Mouse (Mus musculus): ENCODE measurements around the gene Iqca. TPM values are rescaled to one million over a fixed set of nuclear protein-coding genes. Genes with fewer than 3 reads are reported as not detected.

Iqca gene
- polyA plus RNA-seq, 1 experiment from 2014 or later: 0.35 TPM

DNA sequence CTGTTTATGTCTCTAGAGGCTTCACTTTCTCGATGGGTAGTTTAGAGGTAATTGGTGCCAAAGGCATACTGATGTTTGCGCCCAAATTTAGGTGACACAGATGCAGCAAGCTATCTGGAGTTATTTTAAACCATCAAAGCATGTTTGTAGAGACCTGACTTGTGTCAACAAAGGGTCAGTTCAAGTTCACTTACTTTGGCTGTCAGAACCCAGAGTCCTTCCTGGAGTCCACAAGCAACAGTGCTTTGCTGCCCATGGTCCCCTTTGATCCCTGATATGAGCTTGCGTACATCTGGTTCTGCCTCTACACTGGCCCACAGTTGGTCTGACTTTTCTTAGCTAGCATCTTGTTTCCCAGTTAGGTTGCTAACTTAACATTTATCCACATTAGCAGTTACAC, 153.3 kb downstream of the Iqca start:
- 92% methylated on average over 3 of the region's 3 CpGs for WGBS
- ATAC-seq: no peak
- H3K9ac ChIP-seq (replicated peaks): no peak overlapping the region

DNA sequence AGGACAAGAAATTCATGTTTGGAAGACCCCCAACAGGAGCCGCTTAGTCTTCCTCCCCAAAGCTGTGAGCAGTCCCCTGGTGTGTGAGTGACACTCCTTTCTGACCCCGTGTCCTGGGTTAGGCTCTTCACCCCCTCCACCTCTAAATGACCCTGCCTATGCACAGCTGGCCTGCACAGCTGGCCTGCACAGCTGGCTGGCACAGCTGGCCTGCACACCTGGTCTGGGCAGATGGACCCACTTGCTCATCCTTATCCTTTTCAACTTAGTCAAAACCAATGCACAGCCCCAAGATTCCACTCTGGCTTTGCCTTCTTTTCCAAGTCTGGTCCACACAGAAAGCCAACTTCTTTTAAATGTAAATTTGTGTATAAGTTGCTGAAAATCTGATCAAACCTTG, 154.5 kb downstream of the Iqca start:
- H3K4me2 ChIP-seq (replicated peaks): no peak overlapping the region
- no peaks in the 10 kb centered on the region for H3K36me3 ChIP-seq
- H3K4me1 ChIP-seq (replicated peaks): no peaks in the 10 kb centered on the region
- H3K9ac ChIP-seq (replicated peaks): no peak overlapping the region
- H3K27ac ChIP-seq: no peak overlapping the region
- peaks cover 32% of the 10 kb centered on the region for H3K27me3 ChIP-seq
- 71% methylated on average over 2 of the region's 2 CpGs for WGBS
- ATAC-seq: no peak
- no peak overlapping the region for H3K4me3 ChIP-seq (replicated peaks)
- no peaks in the 10 kb centered on the region for H3K9me3 ChIP-seq

More for the DNA sequence above, 153.3 kb downstream of the Iqca start:
- Histone ChIP-seq H3K27ac (no peak overlapping the region), H3K36me3 (no peaks in the 10 kb centered on the region), H3K4me1 (replicated peaks) (no peaks in the 10 kb centered on the region), H3K4me3 (replicated peaks) (no peak overlapping the region), H3K4me2 (replicated peaks) (no peak overlapping the region), H3K27me3 (peaks cover 20% of the 10 kb centered on the region), H3K9me3 (no peaks in the 10 kb centered on the region)

DNA sequence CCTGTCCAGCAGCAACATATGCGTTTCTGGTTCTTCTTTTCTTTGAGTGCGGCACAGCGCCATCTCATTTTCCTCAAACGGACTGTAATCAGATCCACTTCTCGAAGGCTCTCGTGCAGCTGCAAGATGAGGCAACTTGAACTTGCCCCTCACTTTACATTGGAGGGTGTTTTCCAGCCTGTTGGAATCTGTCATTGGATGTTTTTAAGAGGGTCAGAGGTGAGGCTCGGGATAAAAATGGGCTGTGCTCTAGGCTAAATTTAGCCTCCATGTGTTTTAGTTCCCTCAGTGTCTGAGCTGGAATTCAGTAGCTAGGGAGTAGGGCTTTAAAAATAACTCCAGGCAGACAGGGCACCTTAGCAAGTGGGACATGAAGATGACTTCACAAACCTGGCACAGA, 155.1 kb downstream of the Iqca start:
- 71% methylated on average over 7 of the region's 7 CpGs for WGBS

DNA sequence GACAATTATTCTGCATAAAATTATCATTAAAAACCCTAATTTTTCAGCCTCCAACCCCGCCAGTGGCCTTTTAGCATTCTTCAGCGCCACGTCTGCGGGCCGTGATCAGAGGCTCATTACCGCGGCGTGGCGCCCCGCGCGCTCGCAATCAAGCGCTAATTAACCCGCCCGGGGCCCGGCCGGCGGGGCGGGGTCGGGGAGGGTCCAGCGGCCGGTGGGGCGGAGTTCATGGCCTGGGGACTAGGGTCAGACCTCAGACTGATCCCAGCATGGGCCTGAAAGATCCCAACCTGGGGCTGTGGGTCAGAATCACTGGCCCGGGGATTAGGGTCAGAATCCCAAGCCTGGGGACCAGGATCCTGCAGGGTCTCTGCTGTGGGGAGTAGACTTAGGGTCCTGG, 160.9 kb downstream of the Iqca start:
- Histone ChIP-seq H3K36me3 (no peaks in the 10 kb centered on the region), H3K27me3 (peaks cover 61% of the 10 kb centered on the region), H3K9me3 (no peaks in the 10 kb centered on the region), H3K9ac (replicated peaks) (0 out of 2 replicates have a peak overlapping the region, but pooled peaks have one; percentile 23), H3K4me2 (replicated peaks) (peak overlapping the region; percentile 51), H3K4me3 (replicated peaks) (peak overlapping the region; percentile 17; the same call in 1 of the 2 replicates), H3K27ac (no peak overlapping the region), H3K4me1 (replicated peaks) (peaks cover 13% of the 10 kb centered on the region)
- under 1% methylated on average over 25 of the region's 25 CpGs for WGBS
- ATAC-seq: no peak

More for the DNA sequence above, 155.1 kb downstream of the Iqca start:
- peaks cover 38% of the 10 kb centered on the region for H3K27me3 ChIP-seq
- no peak overlapping the region for H3K4me2 ChIP-seq (replicated peaks)
- no peak overlapping the region for H3K4me3 ChIP-seq (replicated peaks)
- H3K36me3 ChIP-seq: no peaks in the 10 kb centered on the region
- no peak overlapping the region for H3K9ac ChIP-seq (replicated peaks)
- H3K27ac ChIP-seq: no peak overlapping the region
- H3K9me3 ChIP-seq: no peaks in the 10 kb centered on the region
- ATAC-seq: no peak
- no peaks in the 10 kb centered on the region for H3K4me1 ChIP-seq (replicated peaks)

Other genes with a start within 250 kb of the Iqca start
- gene Gbx2, start 222.2 kb downstream of the Iqca start, polyA plus RNA-seq (2015; fragmentation: Nextera tagmentation; extraction: Ambion mirVana): 33.3 and 72.3 TPM in 2 replicates
- gene Asb18, start 138.7 kb downstream of the Iqca start, polyA plus RNA-seq (2015; fragmentation: Nextera tagmentation; extraction: Ambion mirVana): 0.34 and 0.37 TPM in 2 replicates
- gene Ackr3, start 50.6 kb upstream of the Iqca start, polyA plus RNA-seq (2015; fragmentation: Nextera tagmentation; extraction: Ambion mirVana): 16.1 and 17.1 TPM in 2 replicates

Data from midbrain, embryonic 13.5 days (tissue).